Mouse (Mus musculus): Measurements from ENCODE around the gene Usp2.
A peak's percentile ranks its signal among the peaks of the same experiment; 100 is the strongest.

Usp2 gene

DNA sequence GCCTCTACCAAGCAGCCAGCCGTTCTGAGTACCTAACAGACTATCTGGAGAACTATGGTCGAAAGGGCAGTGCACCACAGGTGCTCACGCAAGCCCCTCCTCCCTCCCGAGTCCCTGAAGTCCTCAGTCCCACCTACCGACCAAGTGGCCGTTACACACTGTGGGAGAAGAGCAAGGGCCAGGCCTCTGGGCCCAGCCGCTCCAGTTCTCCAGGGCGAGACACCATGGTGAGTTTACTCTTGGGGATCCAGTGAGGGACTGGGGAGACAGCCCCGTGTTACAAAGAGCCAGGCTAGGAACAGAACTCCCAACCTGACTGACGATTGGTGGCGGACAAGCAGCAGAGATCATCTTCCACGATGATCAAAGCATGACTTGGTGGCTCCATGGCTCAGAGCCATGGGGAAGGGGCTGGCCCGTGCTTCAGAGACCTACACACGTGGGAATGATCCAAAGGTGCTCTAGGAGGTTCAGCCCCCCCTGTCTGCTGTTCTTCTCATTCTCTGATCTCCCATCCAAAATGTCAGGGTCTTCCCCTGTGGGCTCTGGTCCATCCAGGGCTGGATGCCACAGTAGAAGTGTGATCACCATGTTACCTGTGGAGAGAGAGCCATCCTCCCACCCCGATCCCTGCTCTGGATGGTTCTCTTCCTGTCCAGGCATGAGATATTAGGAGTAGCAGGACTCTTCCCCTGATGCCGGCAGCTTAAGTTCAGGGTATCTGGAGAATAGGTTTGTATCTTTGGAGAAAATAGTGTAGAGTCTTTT lies 9.4 kb downstream of the Usp2 start:
- no peak for DNase-seq

DNA sequence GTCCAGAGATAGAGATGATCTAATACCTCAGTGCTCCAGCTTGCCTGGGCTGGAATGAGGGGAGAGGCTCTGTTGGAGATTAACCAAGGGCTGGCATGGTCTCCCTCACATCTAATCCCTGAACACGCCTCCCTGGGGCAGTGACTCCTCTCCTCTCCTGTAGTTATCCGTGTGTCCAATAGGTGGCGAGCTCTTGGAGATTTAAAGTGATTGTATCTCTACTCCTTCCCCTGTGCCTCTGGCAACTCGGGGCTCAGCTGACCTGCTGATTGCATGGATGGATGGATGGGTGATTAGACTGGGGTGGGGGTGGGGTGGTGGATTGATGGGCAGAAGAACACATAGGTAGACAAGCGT lies 9.9 kb downstream of the Usp2 start:
- DNase-seq: peak; percentile 63 to 74

DNA sequence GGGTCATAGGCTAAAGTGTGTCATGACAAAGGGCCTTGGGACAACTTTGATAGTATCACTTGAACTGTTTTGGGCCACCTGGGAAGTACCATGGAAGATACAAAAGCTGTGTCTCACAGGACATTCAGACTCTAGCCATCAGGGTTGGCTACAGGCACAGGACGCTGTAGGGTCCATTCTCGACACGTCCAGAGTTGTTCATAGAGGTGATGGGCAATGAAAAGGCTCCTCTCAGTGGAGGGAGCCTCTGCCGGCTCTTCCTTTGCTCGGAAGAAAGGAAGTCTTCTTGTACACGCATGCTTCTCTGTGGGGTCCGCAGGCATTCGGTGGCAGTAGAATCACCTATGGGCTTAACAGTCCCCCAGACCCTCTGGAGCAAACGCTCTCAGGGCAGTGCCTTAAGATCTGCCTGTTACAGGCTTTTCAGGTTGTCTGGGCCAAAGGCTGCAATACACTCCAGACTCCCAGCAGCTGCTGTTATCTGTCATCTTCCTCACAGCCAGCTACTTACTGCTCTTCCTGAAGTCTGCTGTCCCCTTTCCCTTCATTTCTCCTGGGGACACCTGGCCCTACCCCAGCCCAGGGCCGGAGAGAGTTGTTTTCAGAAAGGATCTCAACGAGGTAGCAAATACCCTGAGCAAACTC lies 10.6 kb downstream of the Usp2 start:
- no peak for DNase-seq

DNA sequence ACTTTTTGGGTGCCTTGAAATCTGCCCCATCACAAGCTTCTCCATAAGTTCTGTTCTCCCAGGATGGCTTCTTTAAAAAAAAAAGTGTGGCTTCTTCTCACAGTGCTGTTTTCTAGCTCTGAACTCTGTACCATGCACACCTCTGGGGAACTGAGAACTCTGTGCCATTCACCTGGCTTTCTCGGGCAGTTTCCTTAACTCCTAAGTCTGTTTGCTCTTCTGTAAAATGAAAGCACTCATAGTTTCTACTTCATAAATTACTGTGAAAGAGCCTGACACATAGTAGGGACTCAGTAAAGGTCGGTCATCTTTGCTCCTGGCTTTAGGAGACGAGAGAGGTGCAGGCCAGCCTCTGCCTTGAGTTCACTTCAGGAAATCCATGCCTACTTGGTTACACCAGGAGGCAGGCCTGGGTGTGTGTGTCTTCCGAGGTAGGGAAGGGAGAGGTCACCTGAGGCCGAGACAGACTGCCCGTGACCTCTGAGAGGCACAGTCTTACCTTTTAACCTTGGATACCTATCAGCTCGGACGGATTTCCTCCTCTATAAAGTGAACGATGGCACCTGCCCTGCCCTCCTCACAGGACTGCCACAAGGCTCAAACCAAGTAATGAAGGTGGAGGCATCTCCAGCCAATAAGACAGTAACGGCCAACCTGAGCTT lies 11.4 kb downstream of the Usp2 start:
- DNase-seq: no peak

DNA sequence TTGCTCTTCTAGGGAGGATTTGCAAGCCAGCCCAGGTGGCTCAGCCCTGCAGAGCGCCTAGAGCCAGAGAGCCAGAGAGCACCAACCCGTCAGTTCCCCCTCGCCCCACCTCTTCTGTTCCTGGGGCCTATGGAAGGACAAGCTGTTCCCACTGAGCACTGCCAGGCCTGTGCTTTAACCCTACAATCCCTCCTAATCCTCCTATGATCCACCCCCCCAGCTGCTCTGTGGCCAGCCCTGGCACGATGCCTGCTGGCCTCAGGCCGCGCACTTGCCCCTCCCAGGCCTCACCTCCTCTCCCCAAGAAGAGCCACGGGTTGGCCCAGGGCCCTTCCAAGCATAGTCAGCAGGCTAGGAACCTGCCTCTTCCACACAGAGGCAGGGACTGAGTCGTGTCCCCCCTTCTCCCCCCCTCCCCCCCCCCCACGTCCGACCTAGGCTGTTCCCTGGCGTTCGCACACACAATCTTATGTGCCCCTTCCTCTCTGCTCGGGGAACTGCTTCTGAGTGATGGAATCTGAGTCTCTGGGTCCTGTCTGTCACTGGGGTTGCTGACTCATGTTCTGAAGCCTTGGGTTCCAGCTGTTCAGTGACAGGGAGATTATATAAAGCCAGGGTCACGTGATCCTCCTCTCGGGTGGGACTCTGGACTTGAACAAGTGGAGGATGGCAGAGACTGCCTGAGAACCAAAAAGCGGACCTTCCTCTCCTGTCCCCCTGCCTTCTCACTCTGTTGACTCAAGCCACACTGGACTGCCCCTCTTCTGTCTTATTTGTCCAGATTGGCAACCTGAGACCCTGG lies 12.3 kb downstream of the Usp2 start:
- peak; percentile 91 to 92 for DNase-seq

DNA sequence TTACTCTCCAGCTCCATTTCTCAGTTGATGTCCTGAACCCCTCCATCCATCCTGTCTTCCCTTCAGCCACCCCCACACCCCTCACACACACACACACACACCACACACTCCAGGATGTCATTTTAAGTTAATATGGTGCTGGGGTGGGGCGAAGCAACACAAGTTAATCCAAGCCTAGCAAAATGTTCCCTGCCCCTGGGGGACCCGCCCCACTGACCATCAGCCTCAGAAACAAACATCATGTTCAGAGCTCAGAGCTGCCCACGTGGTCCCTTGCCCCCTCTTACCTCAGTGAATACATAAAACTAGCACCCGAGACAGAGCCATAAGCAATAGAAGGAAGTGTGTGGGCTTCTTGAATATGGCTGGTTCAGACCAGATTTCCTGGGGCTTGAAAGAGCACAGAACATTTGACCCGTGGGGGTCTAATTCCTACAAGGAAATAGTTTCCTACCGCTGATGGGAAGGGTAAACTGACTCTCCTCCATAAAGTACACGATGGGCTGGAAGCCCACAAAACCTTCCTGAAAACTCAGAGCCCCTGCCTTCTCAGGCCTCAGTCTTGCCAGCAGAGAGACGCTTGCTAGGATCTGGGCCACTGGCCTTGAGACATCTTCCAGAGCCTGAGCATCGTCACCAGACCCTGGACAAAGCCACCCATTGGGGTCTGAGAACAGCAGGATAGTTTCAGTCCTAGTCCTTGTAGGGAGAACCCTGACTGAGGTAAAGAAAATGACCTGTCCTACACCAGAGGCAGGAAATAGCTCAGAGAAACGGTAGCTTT lies 13.4 kb downstream of the Usp2 start:
- peak in 1 of 2 experiments; percentile 5 for DNase-seq

DNA sequence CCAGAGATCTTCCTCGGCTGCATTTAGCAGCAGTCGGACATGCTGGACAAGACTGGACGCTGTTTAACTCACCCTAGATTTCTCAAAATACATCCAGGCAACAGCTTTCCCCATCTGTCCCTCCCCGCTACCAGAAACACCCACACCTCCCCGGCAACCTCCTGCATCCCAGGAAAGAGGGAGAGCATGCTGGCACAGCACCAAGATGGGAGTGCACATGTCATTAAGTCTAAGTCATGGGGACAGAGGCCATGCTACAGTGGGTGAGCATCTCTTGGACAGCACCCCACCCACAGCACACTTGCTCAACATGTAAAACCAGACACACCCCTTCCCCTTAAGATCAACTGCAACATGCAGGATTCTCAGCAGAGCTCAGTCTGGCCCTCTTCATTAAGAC lies 14.1 kb downstream of the Usp2 start:
- peak in 1 of 2 experiments; percentile 16 for DNase-seq

DNA sequence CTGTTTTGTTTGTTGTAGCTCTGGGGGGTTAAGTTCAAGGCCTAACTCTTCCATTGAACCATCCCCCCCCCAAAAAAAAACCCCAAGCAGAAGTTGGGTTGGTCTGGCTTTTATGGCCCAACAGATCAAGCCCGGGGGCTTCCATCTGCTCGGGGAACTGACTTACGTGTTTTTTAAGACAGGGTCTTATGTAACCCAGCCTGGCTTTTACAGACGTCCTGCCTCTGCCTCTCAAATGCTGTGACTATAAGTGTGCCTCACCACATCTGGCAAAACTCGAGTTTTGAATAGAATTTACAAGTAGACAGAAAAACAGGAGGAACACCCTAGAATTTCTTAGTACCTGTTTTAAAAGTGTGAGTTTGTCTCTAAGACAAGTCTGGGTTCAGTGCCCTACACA lies 14.8 kb downstream of the Usp2 start:
- no peak for DNase-seq

DNA sequence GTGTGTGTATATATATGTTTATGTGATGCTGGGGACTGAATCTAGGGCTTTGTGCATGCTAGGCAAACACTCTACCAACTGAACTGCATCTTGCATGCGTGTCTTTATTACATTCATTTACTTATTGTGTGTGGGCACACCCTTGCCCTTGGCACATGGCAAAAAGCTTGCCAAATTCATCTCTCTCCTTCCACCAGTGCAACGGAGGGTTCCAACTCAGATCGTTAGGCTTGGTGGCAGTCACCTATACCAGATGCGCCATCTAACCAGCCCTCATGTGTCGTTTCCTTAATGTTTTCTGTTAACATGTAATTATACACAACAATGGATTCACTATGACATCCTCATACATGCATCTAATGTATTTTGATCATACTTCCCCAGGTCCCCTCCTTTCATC lies 15.4 kb downstream of the Usp2 start:
- no peak for DNase-seq

DNA sequence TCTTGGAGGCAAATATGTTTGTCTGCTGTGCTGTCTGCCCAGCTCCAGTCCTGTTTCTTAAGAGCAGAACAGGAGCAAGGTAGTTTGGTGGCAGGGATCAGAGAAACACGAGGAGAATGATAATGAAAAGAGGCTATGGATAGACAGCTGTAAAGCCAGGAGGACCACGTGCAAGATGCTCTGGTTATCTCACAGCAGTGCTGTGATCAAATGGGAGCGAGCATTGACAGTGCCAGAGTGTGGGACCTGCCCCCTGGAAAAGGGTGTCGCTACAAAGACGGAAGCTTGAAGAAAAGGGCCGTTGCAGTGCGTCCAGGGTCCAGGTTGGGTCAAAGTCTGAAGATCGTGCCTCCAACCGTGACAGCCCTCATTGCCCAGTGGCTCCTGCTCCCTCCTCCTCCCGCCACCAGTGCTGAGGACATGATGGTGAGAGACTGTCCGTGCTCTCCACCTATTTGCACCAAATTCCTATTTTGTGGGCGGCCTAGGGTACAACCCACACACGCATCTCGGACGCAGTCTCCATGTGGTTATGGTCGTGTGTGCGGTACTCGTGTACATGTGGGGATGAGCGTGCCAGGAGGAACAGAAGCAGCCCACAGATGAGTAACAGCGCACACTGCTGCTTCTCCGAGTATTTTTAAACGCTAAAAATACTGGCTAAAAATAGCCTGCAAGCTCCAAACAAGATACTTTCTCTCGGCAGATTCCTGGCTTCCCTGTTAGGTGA lies 16.7 kb downstream of the Usp2 start:
- DNase-seq: peak in 1 of 2 experiments; percentile 38

DNA sequence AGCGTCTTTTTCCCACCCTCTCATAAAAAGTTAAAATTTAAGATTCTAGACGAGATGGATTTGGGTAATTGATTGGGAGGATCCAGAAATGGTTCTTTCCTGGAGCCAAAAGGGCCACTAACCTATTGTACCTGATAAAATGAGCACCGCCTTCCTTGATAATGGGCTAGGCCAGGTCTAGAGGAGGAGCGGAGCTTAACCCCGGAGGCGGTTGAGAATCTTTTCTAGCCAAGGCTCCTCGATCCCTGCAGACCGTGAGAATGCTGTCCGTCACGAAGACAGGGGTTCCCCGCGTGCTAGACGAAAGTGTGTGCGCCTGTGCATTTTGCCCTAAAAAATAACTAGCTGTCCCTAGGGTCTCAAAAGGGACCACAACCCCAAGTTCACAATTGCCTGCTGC lies 17.4 kb downstream of the Usp2 start:
- no peak for DNase-seq

DNA sequence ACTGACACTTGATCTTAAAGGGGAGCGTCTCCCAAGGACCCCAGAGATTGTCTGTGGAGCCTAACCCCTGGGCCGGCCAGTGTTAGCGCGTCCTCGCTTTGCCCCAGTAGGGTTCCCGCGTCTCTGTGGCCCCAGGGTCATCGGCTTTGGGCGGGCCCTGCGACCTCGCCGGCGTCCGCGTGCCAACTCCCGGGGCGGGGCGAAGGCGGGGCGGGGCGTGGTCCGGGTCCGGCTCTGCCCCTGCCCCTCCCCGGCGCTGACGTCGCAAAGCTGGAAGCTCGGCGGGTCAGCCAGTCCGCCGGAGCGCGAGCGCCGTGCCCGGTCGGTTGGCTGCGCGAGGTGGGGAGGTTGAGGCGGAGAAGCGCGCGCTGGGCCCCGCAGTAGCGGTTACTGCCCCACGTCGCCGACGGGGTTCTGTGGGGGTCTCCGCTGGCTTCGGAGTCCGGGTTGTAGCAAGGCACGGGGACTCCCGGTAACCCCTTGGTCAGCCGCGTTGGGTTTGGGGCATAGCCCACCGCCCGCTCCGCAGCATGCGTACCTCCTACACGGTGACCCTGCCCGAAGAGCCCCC lies 17.9 kb downstream of the Usp2 start:
- DNase-seq: peak; percentile 95 to 98

DNA sequence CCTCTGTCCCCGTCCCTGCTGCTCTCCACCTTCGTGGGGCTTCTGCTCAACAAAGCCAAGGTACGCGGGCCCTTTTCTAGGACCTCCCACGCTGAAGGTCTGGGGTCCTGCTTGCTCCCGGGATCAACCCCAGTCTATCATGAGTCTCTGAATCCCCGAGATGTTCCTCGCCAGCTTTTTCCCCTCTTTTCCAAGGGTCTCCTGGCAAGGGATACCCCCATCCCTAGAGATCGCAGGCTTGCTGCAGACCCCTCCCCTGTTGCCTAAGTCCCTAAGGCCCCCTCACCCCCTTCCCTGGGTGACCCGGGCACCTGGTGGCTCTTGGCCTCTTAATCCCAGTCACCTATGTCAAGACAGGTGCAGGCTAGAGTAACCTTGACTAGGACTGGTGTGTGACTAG lies 18.5 kb downstream of the Usp2 start:
- peak in 1 of 2 experiments; percentile 24 for DNase-seq

DNA sequence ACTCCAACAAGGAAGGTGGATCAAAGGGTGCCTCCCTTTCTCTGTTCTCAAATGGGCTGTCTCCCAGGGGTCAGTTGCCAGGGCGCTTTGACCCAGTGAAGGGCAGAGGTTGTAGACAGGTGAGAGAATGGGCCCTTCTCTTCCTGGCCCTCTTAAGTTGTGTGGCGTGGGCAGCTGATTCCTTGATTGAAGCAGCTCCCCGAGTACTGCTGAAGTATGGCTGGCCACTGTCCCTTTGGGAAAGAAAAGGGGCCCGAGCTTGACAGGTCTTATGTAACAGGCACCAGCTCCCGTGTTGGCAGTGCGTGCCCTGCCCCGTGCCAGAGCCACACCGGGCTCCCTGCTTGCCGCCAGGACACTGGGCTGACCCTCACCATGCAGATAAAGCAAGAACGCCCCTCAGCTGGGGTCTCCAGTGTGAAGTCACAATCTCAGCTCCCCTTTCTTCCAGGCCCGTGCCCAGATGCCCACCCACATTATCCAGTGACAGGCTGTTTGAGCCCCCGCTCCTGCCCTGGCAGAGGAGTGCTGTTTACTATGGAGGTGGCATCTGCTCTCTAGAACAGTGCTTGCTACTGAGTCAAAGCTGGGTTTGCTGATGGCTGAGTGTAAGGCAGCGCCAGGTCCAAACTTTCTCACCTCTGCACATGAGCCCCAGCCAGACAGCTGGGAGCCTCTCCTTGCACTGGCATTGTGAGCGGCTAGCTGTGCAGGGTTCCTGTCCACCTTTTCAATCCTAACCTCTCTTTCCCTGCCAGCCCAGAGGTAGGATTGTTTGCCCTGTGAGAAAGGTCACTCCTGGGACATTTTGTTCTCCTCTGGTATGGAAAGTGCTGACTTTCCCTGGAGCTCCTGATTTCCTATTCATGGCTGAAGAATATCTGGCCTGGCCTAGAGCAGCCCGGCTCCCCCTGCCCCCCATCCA lies 19.2 kb downstream of the Usp2 start:
- peak; percentile 91 to 94 for DNase-seq

DNA sequence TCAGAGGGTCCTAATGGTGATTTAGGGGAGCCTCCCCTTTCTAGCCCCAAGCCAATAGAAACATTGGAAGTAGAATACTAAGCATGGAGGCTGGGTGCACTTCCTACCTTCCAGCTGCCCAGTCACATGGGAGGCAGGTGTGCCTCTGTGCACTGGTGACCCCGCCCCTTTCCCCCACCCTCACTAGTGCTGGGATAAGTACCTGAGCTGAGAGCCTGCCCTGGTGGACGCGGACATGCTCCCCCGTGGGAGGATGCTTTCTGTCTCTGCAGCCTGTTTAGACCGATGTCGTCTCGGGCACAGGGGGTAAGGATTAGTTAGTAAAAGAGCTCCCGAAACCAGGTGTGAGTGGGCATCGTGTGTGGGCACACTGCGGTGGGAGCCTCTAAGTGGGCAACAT lies 20.1 kb downstream of the Usp2 start:
- no peak for DNase-seq

DNA sequence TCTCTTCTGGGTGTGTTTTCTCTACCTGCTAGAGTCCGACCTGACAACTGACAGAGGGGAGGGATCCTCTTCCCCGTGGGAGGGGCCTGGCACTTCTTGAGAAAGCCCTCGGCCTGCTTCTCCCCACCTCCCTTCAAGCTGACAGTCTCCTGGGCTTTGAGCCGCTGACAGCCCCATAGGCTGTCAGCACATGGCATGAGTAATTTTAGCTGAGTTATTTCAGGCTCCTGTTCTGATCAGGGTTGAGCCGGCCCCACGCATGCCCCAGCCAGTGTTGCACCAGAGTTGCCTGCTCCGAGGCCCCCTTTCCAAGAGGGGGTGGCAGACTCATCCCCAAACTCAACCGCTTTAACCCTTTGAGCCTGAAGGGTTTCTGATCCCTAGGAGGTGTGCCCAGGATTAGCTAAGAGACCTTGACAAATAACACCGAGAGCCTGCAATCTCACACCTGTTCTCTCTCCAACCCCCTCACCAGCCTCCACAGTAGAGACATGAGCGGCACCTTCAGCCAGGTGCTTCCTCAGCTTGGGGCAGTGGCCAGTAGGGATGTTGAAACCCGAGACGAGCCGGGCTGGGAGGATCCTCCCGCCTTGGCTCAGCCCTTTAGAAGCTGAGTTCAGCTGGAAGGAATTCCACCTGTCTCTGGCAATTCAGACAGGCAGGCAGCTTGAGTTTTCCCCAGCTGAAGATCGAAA lies 21.1 kb downstream of the Usp2 start:
- DNase-seq: peak; percentile 43 to 46

DNA sequence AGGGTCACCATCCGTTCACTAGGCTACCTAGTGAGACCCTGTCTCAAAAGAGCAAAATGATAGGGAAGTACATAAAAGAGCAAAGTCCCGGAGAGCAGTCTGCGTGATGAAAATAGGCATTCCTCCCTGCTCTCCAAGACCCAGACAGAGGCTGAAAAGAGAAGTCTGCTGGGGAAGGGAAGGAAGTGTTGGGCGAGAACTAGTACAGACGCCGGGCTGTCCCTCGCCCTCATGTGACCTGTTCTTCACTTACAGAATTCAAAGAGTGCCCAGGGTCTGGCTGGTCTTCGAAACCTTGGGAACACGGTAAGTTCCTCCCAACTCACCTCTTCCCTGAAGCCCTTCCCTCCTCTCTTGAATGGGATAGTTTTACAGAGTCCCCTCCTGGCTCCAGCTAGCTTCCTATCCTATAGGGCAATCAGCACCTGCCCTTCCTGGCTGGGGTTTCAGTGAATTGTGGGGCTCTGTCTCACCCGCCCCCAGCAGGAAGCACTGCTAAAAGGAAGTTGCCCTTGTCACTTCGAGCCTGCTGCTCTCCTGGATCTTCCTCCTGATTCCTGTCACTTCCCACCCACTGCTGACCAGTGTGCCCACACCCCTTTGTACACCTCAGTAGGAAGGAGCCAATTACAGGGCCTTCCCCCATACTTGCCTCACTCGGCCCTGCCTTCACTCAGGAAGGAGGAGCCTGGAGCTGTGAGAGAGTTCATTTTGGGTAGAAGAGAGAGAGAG lies 22.2 kb downstream of the Usp2 start:
- DNase-seq: no peak

DNA sequence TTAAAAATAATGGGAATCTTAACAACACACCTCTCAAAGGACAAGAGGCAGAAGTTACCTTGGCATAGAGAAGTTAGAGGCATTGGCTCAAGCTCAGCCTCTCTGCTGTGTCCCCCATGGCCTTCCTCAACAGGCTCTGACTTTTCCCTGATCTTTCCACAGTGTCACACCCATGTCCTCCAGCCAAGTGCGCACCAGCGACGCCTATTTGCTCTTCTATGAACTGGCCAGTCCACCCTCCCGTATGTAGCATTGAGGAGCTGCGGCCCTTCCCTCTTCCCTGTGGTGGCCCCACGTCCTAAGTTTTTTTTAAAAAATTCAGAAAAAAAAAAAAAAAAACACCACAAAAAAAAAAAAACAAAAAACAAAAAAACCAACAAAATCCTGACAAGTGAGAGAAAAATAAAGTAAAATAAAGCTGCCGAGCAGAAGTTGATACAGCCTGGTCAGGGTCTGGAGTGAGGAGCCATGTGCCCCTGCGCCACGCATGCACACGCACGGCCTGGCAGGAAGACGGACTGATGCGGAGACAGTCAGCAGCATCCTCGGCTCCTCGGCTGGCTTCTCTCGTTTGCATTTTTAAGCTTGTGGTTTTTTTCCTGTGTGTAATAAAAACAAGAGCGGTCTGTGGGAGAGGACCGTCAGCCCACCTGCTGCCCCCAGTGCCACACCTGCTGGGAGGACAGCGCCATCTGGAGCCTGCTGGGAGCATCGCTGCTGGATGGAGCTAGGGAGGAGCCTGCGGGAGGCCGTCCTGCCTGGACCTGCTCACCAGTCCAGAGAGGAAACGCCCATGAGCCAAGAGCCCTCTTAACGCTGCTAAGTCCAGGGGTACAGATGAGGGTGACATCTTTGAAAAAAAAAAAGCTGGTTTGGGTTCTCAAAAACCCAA lies 27.0 kb downstream of the Usp2 start:
- peak; percentile 88 for DNase-seq
